ENCODE assay signal across 8 mouse cellular contexts in genomic region chr7:37768310-37768940, GRCm38 (mm10). TPM values are rescaled to one million over a fixed set of nuclear protein-coding genes. Genes with fewer than 3 reads are reported as not detected.
DNase-seq lines count a peak whose midpoint lies in the region; ATAC-seq and TF ChIP-seq lines count a peak whose summit lies in the region.

No protein-coding gene starts in this region.

- no peaks in the 10 kb centered on the region for H3K9me3 ChIP-seq in heart, embryonic 13.5 days
- no peaks in the 10 kb centered on the region for H3K9me3 ChIP-seq in hindbrain, embryonic 14.5 days (ENCODE audit: control insufficient read depth, low read length)
- H3K9me3 ChIP-seq in midbrain, postnatal 0 days (ENCODE audit: low read length): no peaks in the 10 kb centered on the region
- no peaks in the 10 kb centered on the region for H3K9me3 ChIP-seq in liver, embryonic 12.5 days (replicated peaks)

- no peaks in the 10 kb centered on the region for H3K36me3 ChIP-seq in heart, embryonic 13.5 days
- no peaks in the 10 kb centered on the region for H3K36me3 ChIP-seq in hindbrain, embryonic 14.5 days (replicated peaks; ENCODE audit: control insufficient read depth, insufficient read depth)
- H3K36me3 ChIP-seq in midbrain, postnatal 0 days (ENCODE audit: insufficient read depth, low read length): no peaks in the 10 kb centered on the region
- no peaks in the 10 kb centered on the region for H3K36me3 ChIP-seq in liver, embryonic 12.5 days

- no peak overlapping the region; the same call in 1 of the 2 replicates for H3K27ac ChIP-seq in heart, embryonic 13.5 days (replicated peaks)
- peak overlapping the region; percentile 81 for H3K27ac ChIP-seq in hindbrain, embryonic 14.5 days
- no peak overlapping the region for H3K27ac ChIP-seq in midbrain, postnatal 0 days (ENCODE audit: low read depth, low read length)
- H3K27ac ChIP-seq in liver, embryonic 12.5 days: no peak overlapping the region

- peak overlapping the region; percentile 96 for H3K4me2 ChIP-seq in heart, embryonic 13.5 days
- peak overlapping the region; percentile 79 for H3K4me2 ChIP-seq in hindbrain, embryonic 14.5 days (replicated peaks)
- H3K4me2 ChIP-seq in midbrain, postnatal 0 days (ENCODE audit: low read depth, low read length, poor library complexity, severe bottlenecking): peak overlapping the region; percentile 98
- H3K4me2 ChIP-seq in liver, embryonic 12.5 days: no peak overlapping the region; the same call in 1 of the 2 replicates

- WGBS in heart, embryonic 13.5 days: 5% methylated on average over 10 of the region's 10 CpGs
- 4% methylated on average over 10 of the region's 10 CpGs for WGBS in hindbrain, embryonic 14.5 days
- 19% methylated on average over 10 of the region's 10 CpGs for WGBS in midbrain, postnatal 0 days
- 7% methylated on average over 10 of the region's 10 CpGs for WGBS in liver, embryonic 12.5 days (ENCODE audit: insufficient replicate concordance)

- H3K27me3 ChIP-seq in heart, embryonic 13.5 days (replicated peaks): peaks cover 87% of the 10 kb centered on the region
- no peaks in the 10 kb centered on the region for H3K27me3 ChIP-seq in hindbrain, embryonic 14.5 days (ENCODE audit: control insufficient read depth, insufficient read depth, low read length)
- H3K27me3 ChIP-seq in midbrain, postnatal 0 days (ENCODE audit: insufficient read depth, low read length): no peaks in the 10 kb centered on the region
- peaks cover 91% of the 10 kb centered on the region for H3K27me3 ChIP-seq in liver, embryonic 12.5 days (replicated peaks)

- TF ChIP-seq CTCF in midbrain, postnatal 0 days (IDR thresholded peaks at IDR 0.05): no peak

- peak overlapping the region; percentile 64 for H3K4me3 ChIP-seq in heart, embryonic 13.5 days
- H3K4me3 ChIP-seq in hindbrain, embryonic 14.5 days (replicated peaks; ENCODE audit: low read length): peak overlapping the region; percentile 68
- peak overlapping the region; percentile 59 for H3K4me3 ChIP-seq in midbrain, postnatal 0 days (ENCODE audit: low read depth, low read length)
- no peak overlapping the region for H3K4me3 ChIP-seq in liver, embryonic 12.5 days

- H3K9ac ChIP-seq in heart, embryonic 13.5 days: peak overlapping the region; percentile 78
- H3K9ac ChIP-seq in hindbrain, embryonic 14.5 days: peak overlapping the region; percentile 81
- H3K9ac ChIP-seq in midbrain, postnatal 0 days (replicated peaks; ENCODE audit: low read length, poor library complexity, severe bottlenecking): peak overlapping the region; percentile 50; the same call in 1 of the 2 replicates
- H3K9ac ChIP-seq in liver, embryonic 12.5 days: no peak overlapping the region

- ATAC-seq in heart, embryonic 13.5 days (ENCODE audit: extremely low read depth, insufficient number of reproducible peaks, low FRiP score, low TSS enrichment): no peak
- ATAC-seq in hindbrain, embryonic 14.5 days (ENCODE audit: low FRiP score): no peak
- no peak for ATAC-seq in midbrain, postnatal 0 days (ENCODE audit: low FRiP score)
- no peak for ATAC-seq in megakaryocyte, adult 5-6 weeks (ENCODE audit: poor library complexity, severe bottlenecking)
- no peak for ATAC-seq in liver, embryonic 12.5 days

- H3K4me1 ChIP-seq in heart, embryonic 13.5 days: peaks cover 32% of the 10 kb centered on the region
- H3K4me1 ChIP-seq in hindbrain, embryonic 14.5 days (replicated peaks; ENCODE audit: control insufficient read depth, insufficient read depth, low read length): peaks cover 37% of the 10 kb centered on the region
- H3K4me1 ChIP-seq in midbrain, postnatal 0 days (ENCODE audit: insufficient read depth, low read length): peaks cover 8% of the 10 kb centered on the region; the same call in 1 of the 2 replicates
- H3K4me1 ChIP-seq in liver, embryonic 12.5 days: peaks cover 3% of the 10 kb centered on the region; the same call in 1 of the 2 replicates

- intact Hi-C loops in heart, postnatal 10 days (cut with DNase I): no loop called here

- no peak for DNase-seq in heart, postnatal 10 days
- peak; percentile 15 for DNase-seq in embryo, embryonic 9.5 days (ENCODE audit: extremely low spot score)
- DNase-seq in hindbrain, embryonic 14.5 days (ENCODE audit: low spot score): no peak
- DNase-seq in midbrain, postnatal 0 days (ENCODE audit: low spot score): no peak
- DNase-seq in layer of hippocampus, postnatal 10 days (ENCODE audit: low spot score in 2 of 2): no peak

RNA-seq across cellular contexts. Expression of gene Zfp536, which starts 5.0 kb away (rescaled TPM):
- 4.3 and 5.0 TPM in 2 replicates for polyA plus RNA-seq in heart, embryonic 13.5 days (2015; fragmentation: Nextera tagmentation; extraction: Ambion mirVana)
- total RNA-seq in heart, postnatal 10 days (2021): 10 to 100 TPM; 10.6 to 13.3 TPM
- 35.6 and 43.0 TPM in 2 replicates for polyA plus RNA-seq in hindbrain, embryonic 14.5 days (2014; fragmentation: Nextera tagmentation; extraction: Ambion mirVana)
- 43.1 and 48.2 TPM in 2 replicates for total RNA-seq in midbrain, postnatal 0 days (2014; rRNA removed)
- polyA plus RNA-seq in midbrain, postnatal 0 days (2015; fragmentation: Nextera tagmentation; extraction: Ambion mirVana): 14.7 and 16.4 TPM in 2 replicates
- total RNA-seq in megakaryocyte, adult 5-6 weeks (2015): 0.13 TPM in 1 of 2 replicates, not detected in the other
- total RNA-seq in megakaryocyte, adult 5-6 weeks (2017): 0.33 TPM in 1 of 2 replicates, not detected in the other
- 0.19 and 0.23 TPM in 2 replicates for polyA plus RNA-seq in liver, embryonic 12.5 days (2016; fragmentation: Nextera tagmentation; extraction: Ambion mirVana)
- total RNA-seq in layer of hippocampus, postnatal 10 days (2021): 10 to 100 TPM; 41.8 to 45.8 TPM

Comparison
In these comparisons a context has a peak if more than half of its experiments do, and no peak if none do; other contexts are left out.
1. RNA of gene Zfp536, which starts 5.0 kb away (total RNA-seq): 43.1 to 48.2 TPM in midbrain, postnatal 0 days, 41.8 to 45.8 TPM in layer of hippocampus, postnatal 10 days and 10.6 to 13.3 TPM in heart, postnatal 10 days; 0.13 to 0.33 TPM in megakaryocyte, adult 5-6 weeks; every median in the first group is over 4 times any median in the second.